Mouse (Mus musculus) myocyte (in vitro differentiated cells): ENCODE results near the gene Atl3.

Experiments used
- CEBPB ChIP-seq: IDR thresholded peaks from 2 replicates; pipeline ENCODE4 v1.6.1; 2011; ENCODE audit warnings: mild to moderate bottlenecking, moderate library complexity; ENCODE audit not compliant: poor library complexity, insufficient read depth, severe bottlenecking
- POLR2AphosphoS2 ChIP-seq: IDR thresholded peaks from one replicate; pipeline ENCODE4 v1.6.1; 2011; ENCODE audit warnings: low read depth, control low read depth; ENCODE audit not compliant: insufficient read length
- TCF12 ChIP-seq: IDR thresholded peaks from one replicate; pipeline ENCODE4 v1.6.1; 2011; ENCODE audit warnings: mild to moderate bottlenecking, control low read depth; ENCODE audit not compliant: poor library complexity, insufficient read depth, severe bottlenecking

DNA sequence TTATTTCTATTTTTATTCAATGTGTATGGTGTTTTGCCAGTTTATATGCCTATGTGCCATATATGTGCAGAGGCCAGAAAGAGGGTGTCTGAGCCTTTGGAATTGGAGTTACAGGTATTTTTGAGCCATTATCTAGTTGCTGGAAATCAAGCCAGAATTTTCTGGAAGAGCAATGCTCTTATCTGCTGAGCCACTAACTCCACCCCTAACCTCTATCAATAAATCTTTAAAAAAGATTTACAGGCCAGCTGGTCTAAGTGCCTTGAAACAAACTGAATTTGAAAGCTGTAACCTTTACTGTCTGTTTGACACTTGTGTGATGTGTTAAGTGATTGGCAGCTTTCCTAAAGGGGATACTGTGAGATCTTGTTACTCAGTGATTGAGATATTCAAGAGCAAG lies 29.9 kb downstream of the Atl3 start:
- TF ChIP-seq CEBPB (no peak), POLR2AphosphoS2 (no peak), TCF12 (no peak)
